Mouse (Mus musculus) kidney, embryonic 15.5 days (tissue): ENCODE measurements around the gene Heatr4. TPM values are rescaled to one million over a fixed set of nuclear protein-coding genes. Genes with fewer than 3 reads are reported as not detected.

Experiments
- polyA plus RNA-seq: library from polyadenylated mRNA; unstranded; fragments of >200 nt; fragmentation: Nextera tagmentation; extraction: Ambion mirVana; gene quantifications from 2 replicates; pipeline ENCODE4 v1.2.1, GENCODE M21; 2015

Gene Heatr4
- polyA plus RNA-seq, 1 experiment from 2014 or later, result not detected

Other genes with a start within 250 kb of the Heatr4 start
- 2.0 and 2.1 TPM in 2 replicates for gene Papln, start 221.2 kb downstream of the Heatr4 start, polyA plus RNA-seq
- gene Numb, start 62.9 kb downstream of the Heatr4 start, polyA plus RNA-seq, result 41.2 and 41.3 TPM in 2 replicates
- gene Riox1, start 34.2 kb downstream of the Heatr4 start, polyA plus RNA-seq, result 14.0 and 14.1 TPM in 2 replicates
- gene Acot2, start 3.0 kb upstream of the Heatr4 start, polyA plus RNA-seq, result 37.8 and 39.0 TPM in 2 replicates
- gene Acot1, start 24.6 kb upstream of the Heatr4 start, polyA plus RNA-seq, result 53.7 and 55.2 TPM in 2 replicates
- gene Acot4, start 53.5 kb upstream of the Heatr4 start, polyA plus RNA-seq, result 6.0 TPM in 2 replicates
- gene Gm49366, start 54.1 kb upstream of the Heatr4 start, polyA plus RNA-seq, result not detected in 2 replicates
- 1.8 and 2.4 TPM in 2 replicates for gene Acot3, start 67.3 kb upstream of the Heatr4 start, polyA plus RNA-seq
- gene Acot5, start 84.5 kb upstream of the Heatr4 start, polyA plus RNA-seq, result not detected in 2 replicates
- gene Acot6, start 115.8 kb upstream of the Heatr4 start, polyA plus RNA-seq, result 1.5 and 1.8 TPM in 2 replicates
- gene Dnal1, start 129.5 kb upstream of the Heatr4 start, polyA plus RNA-seq, result 5.3 and 6.5 TPM in 2 replicates
- gene Pnma1, start 163.6 kb upstream of the Heatr4 start, polyA plus RNA-seq, result 1.00 and 1.0 TPM in 2 replicates
- gene Elmsan1, start 234.0 kb upstream of the Heatr4 start, polyA plus RNA-seq, result 8.7 and 10.8 TPM in 2 replicates